Mouse (Mus musculus) hindbrain, embryonic 13.5 days (tissue): ENCODE measurements at regions not wholly inside any gene's neighbourhood (a gene's known extent, or its start where the extent isn't known, plus 50 kb on each side); places are given as distances from the start of the nearest gene placed in this dataset.

Experiments used
- ATAC-seq: fragments of 200-750 bp; cut with Nextera tagmentation; 2 replicates; pipeline ENCODE4 v1.8.0; 2017; ENCODE audit warnings: moderate TSS enrichment; ENCODE audit not compliant: low FRiP score
- H3K27ac ChIP-seq: fragments of 300-500 bp; sonication (generic); 2 replicates; pipeline ENCODE4 v1.5.1; 2015; ENCODE audit warnings: inconsistent platforms, mild to moderate bottlenecking, moderate library complexity
- H3K27me3 ChIP-seq: fragments of 300-500 bp; sonication (generic); 2 replicates; pipeline ENCODE4 v1.6.1; 2015; ENCODE audit warnings: mild to moderate bottlenecking, inconsistent platforms
- H3K36me3 ChIP-seq: fragments of 300-500 bp; sonication (generic); 2 replicates; pipeline ENCODE4 v1.6.1; 2015; ENCODE audit warnings: mild to moderate bottlenecking, inconsistent platforms
- H3K4me1 ChIP-seq: fragments of 300-500 bp; sonication (generic); replicated peaks from 2 replicates; pipeline ENCODE4 v1.6.1; 2015; ENCODE audit warnings: inconsistent platforms
- H3K4me2 ChIP-seq: fragments of 300-500 bp; sonication (generic); 2 replicates; pipeline ENCODE4 v1.6.1; 2015; ENCODE audit warnings: inconsistent platforms, mild to moderate bottlenecking, moderate library complexity
- H3K4me3 ChIP-seq: fragments of 300-500 bp; sonication (generic); 2 replicates; pipeline ENCODE4 v1.5.1; 2015; ENCODE audit warnings: mild to moderate bottlenecking, inconsistent platforms
- H3K9ac ChIP-seq: fragments of 300-500 bp; sonication (generic); 2 replicates; pipeline ENCODE4 v1.6.1; 2015; ENCODE audit warnings: mild to moderate bottlenecking, inconsistent platforms
- H3K9me3 ChIP-seq: fragments of 300-500 bp; sonication (generic); 2 replicates; pipeline ENCODE4 v1.6.1; 2016; ENCODE audit warnings: inconsistent platforms
- WGBS: fragments of 180-500 bp; shearing (Covaris S2); methylation state at CpG from one replicate; pipeline ENCODE4 v1.1.7; 2015; 5-methylcytosine and 5-hydroxymethylcytosine counted together

DNA sequence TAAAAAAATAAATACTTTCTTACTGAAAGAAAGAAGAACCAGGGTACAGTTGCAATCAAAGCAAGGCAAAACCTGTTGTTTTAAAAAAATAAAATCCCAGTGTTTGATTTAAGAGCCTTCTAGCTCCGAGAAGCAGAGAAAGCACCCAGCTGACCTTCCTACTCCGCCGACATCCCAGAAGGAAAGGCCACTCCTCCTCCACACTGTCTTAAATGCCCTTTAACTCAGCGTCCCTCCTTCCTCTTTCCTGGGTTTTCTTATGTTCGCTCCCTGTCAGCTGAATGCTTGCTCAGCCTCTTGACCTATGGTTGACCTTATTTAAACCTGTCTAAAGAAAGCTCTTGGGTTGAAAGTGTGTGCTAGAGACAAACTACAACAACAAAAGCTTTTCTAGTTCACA lies 79.1 kb downstream of the Sptssa start:
- no peak overlapping the region for H3K4me3 ChIP-seq
- no peaks in the 10 kb centered on the region for H3K36me3 ChIP-seq
- H3K4me2 ChIP-seq = no peak overlapping the region
- H3K9me3 ChIP-seq = peaks cover 8% of the 10 kb centered on the region
- no peak overlapping the region for H3K9ac ChIP-seq
- 32% methylated on average over 5 of the region's 5 CpGs for WGBS
- H3K27ac ChIP-seq = no peak overlapping the region
- no peaks in the 10 kb centered on the region for H3K4me1 ChIP-seq
- no peak for ATAC-seq
- no peaks in the 10 kb centered on the region for H3K27me3 ChIP-seq

GRCm38 (mm10) chr12:54576821-54577220 lies 79.6 kb downstream of the Sptssa start:
- H3K27ac ChIP-seq = no peak overlapping the region
- H3K4me3 ChIP-seq = no peak overlapping the region
- H3K36me3 ChIP-seq = no peaks in the 10 kb centered on the region
- peaks cover 12% of the 10 kb centered on the region for H3K9me3 ChIP-seq
- no peak overlapping the region for H3K9ac ChIP-seq
- 79% methylated on average over 3 of the region's 3 CpGs for WGBS
- no peaks in the 10 kb centered on the region for H3K4me1 ChIP-seq
- H3K27me3 ChIP-seq = no peaks in the 10 kb centered on the region
- no peak for ATAC-seq
- no peak overlapping the region for H3K4me2 ChIP-seq

DNA sequence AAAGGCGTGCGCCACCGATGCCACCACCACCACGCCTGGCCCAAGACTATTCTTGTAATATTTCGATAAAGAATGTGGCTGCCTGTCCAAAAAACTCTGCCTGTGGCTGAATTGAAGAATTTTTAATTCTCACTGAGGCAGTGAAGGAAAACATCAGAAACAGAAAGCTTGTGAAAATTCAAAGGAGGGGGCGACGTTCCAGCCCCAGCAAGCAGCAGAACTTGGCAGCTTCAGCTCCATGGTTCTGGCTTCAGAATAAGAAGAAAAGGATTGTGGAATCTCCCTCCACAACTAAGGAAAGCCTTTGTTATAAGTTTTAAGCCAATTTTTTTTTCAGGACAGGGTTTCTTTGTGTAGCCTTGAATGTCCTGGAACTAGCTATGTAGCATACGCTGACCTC lies 83.5 kb downstream of the Sptssa start:
- H3K4me3 ChIP-seq = no peak overlapping the region
- H3K4me1 ChIP-seq = no peaks in the 10 kb centered on the region
- no peak overlapping the region for H3K27ac ChIP-seq
- H3K4me2 ChIP-seq = no peak overlapping the region
- no peak overlapping the region for H3K9ac ChIP-seq
- H3K27me3 ChIP-seq = no peaks in the 10 kb centered on the region
- no peaks in the 10 kb centered on the region for H3K36me3 ChIP-seq
- 94% methylated on average over 8 of the region's 8 CpGs for WGBS
- 0 out of 2 replicates have a peak, but pooled peaks cover 9% of the 10 kb centered on the region for H3K9me3 ChIP-seq
- no peak for ATAC-seq

DNA sequence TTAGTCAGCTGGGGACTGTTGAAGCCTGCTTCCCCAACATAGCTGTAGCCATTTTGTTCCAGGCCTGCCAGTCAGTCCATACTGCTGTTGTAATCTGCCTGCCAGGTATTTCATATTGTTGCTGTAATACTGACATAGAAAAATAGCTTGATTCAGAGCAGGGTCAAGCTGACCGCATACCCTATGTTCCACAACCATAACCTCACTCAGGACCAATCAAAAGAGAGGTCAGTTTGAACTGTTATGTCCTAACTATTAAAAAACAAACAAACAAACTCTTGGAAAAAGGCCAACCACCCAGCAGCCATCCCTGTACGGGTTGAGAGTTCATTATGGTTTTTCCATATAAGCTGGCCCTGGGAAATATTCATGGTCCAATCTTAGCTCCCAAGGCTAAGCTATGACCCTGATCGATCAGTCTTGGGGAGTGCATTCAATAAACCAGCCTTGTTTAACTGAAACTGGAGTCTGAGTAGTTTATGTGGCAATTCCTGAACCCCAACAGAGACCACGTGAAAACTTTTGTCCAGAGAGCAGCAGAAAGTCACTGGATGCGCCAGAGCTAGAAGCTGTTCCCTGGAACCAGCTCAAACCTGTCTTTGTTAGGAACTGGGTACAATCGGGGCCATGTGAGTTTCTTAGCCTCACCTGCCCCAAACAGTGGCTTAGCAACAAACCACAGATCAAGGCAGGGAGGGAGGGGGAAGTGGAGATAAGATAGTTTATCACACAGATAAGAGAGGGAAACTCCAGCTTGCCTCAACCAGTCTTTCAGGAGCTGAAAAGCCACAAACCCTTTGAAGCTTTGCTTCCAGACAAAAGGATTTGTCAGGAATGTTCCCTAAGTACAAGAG lies 88.1 kb downstream of the Sptssa start:
- no peak for ATAC-seq
- no peak overlapping the region for H3K9ac ChIP-seq
- no peak overlapping the region for H3K4me3 ChIP-seq
- no peak overlapping the region for H3K27ac ChIP-seq
- WGBS = 92% methylated on average over 6 of the region's 6 CpGs
- H3K4me2 ChIP-seq = no peak overlapping the region
- H3K36me3 ChIP-seq = no peaks in the 10 kb centered on the region
- no peaks in the 10 kb centered on the region for H3K27me3 ChIP-seq
- no peaks in the 10 kb centered on the region for H3K4me1 ChIP-seq
- 0 out of 2 replicates have a peak, but pooled peaks cover 9% of the 10 kb centered on the region for H3K9me3 ChIP-seq

GRCm38 (mm10) chr12:54567426-54567790 lies 89.0 kb downstream of the Sptssa start:
- Histone ChIP-seq H3K4me1 (no peaks in the 10 kb centered on the region), H3K9me3 (0 out of 2 replicates have a peak, but pooled peaks cover 8% of the 10 kb centered on the region), H3K9ac (no peak overlapping the region), H3K36me3 (no peaks in the 10 kb centered on the region), H3K4me2 (no peak overlapping the region), H3K27ac (no peak overlapping the region), H3K4me3 (no peak overlapping the region), H3K27me3 (no peaks in the 10 kb centered on the region)
- 95% methylated on average over 3 of the region's 3 CpGs for WGBS
- no peak for ATAC-seq

GRCm38 (mm10) chr12:54566532-54567425 lies 89.6 kb downstream of the Sptssa start:
- no peak overlapping the region for H3K4me2 ChIP-seq
- no peak overlapping the region for H3K9ac ChIP-seq
- H3K27me3 ChIP-seq = no peaks in the 10 kb centered on the region
- H3K4me3 ChIP-seq = no peak overlapping the region
- no peak overlapping the region for H3K27ac ChIP-seq
- ATAC-seq = no peak
- no peaks in the 10 kb centered on the region for H3K4me1 ChIP-seq
- no peaks in the 10 kb centered on the region for H3K36me3 ChIP-seq
- 93% methylated on average over 23 of the region's 23 CpGs for WGBS
- H3K9me3 ChIP-seq = 0 out of 2 replicates have a peak, but pooled peaks cover 2% of the 10 kb centered on the region

DNA sequence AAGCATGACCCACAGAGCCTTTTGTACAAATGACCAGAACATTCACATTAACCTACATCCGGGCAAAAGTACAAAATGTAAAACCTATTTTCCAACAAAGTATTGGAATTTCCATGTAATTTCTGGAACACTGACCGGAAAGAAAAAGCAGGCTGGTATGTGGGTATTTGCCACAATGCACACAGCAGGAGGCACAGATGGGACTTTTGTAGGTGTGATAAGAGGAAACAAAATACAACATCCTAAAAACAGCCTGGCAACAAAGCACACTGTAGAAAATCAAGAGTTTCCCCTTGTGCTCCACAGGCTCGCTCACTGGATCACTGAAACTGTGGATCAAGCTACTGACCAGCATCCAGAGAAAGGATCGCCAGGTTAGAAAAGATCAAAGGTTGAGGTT lies 94.4 kb downstream of the Sptssa start:
- H3K9me3 ChIP-seq = no peaks in the 10 kb centered on the region
- H3K4me1 ChIP-seq = no peaks in the 10 kb centered on the region
- 89% methylated on average over 4 of the region's 4 CpGs for WGBS
- H3K9ac ChIP-seq = no peak overlapping the region
- H3K27ac ChIP-seq = no peak overlapping the region
- no peaks in the 10 kb centered on the region for H3K36me3 ChIP-seq
- H3K4me2 ChIP-seq = no peak overlapping the region
- no peak for ATAC-seq
- H3K27me3 ChIP-seq = no peaks in the 10 kb centered on the region
- no peak overlapping the region for H3K4me3 ChIP-seq

GRCm38 (mm10) chr12:54558106-54558505 lies 98.3 kb downstream of the Sptssa start:
- Histone ChIP-seq H3K4me2 (no peak overlapping the region), H3K9me3 (no peaks in the 10 kb centered on the region), H3K4me3 (no peak overlapping the region), H3K36me3 (no peaks in the 10 kb centered on the region), H3K27me3 (no peaks in the 10 kb centered on the region), H3K4me1 (no peaks in the 10 kb centered on the region), H3K9ac (no peak overlapping the region), H3K27ac (no peak overlapping the region)
- WGBS = 43% methylated on average over 2 of the region's 2 CpGs
- ATAC-seq = peak; percentile 66; the same call in 1 of the 2 replicates

- H3K4me2 ChIP-seq = no peak overlapping the region
- H3K36me3 ChIP-seq = no peaks in the 10 kb centered on the region
- no peak overlapping the region for H3K4me3 ChIP-seq
- 89% methylated on average over 9 of the region's 9 CpGs for WGBS
- ATAC-seq = no peak
- H3K27ac ChIP-seq = no peak overlapping the region
- peaks cover 5% of the 10 kb centered on the region for H3K4me1 ChIP-seq
- H3K9ac ChIP-seq = no peak overlapping the region
- H3K9me3 ChIP-seq = no peaks in the 10 kb centered on the region
- no peaks in the 10 kb centered on the region for H3K27me3 ChIP-seq
Observed at GRCm38 (mm10) chr12:54549659-54550058, 106.7 kb downstream of the Sptssa start.

GRCm38 (mm10) chr12:54545821-54546608 lies 110.4 kb downstream of the Sptssa start:
- no peak overlapping the region for H3K27ac ChIP-seq

GRCm38 (mm10) chr12:54538320-54538705 lies 118.1 kb downstream of the Sptssa start:
- no peak overlapping the region for H3K9ac ChIP-seq
- H3K27me3 ChIP-seq = no peaks in the 10 kb centered on the region
- H3K4me2 ChIP-seq = no peak overlapping the region
- no peaks in the 10 kb centered on the region for H3K36me3 ChIP-seq
- no peak for ATAC-seq
- no peak overlapping the region for H3K4me3 ChIP-seq
- 93% methylated on average over 4 of the region's 4 CpGs for WGBS
- H3K4me1 ChIP-seq = peaks cover 15% of the 10 kb centered on the region
- H3K9me3 ChIP-seq = no peaks in the 10 kb centered on the region
- H3K27ac ChIP-seq = no peak overlapping the region

More at GRCm38 (mm10) chr12:54545821-54546608, 110.4 kb downstream of the Sptssa start:
- H3K4me1 ChIP-seq = peaks cover 5% of the 10 kb centered on the region
- no peaks in the 10 kb centered on the region for H3K36me3 ChIP-seq
- ATAC-seq = peak; percentile 69
- WGBS = 29% methylated on average over 16 of the region's 16 CpGs
- peak overlapping the region; percentile 42 for H3K4me2 ChIP-seq
- H3K4me3 ChIP-seq = no peak overlapping the region; the same call in 1 of the 2 replicates
- no peaks in the 10 kb centered on the region for H3K27me3 ChIP-seq
- 0 out of 2 replicates have a peak overlapping the region, but pooled peaks have one; percentile 51 for H3K9ac ChIP-seq
- no peaks in the 10 kb centered on the region for H3K9me3 ChIP-seq
